26 mouse cellular contexts compared by ENCODE assay signal in the genomic region with DNA sequence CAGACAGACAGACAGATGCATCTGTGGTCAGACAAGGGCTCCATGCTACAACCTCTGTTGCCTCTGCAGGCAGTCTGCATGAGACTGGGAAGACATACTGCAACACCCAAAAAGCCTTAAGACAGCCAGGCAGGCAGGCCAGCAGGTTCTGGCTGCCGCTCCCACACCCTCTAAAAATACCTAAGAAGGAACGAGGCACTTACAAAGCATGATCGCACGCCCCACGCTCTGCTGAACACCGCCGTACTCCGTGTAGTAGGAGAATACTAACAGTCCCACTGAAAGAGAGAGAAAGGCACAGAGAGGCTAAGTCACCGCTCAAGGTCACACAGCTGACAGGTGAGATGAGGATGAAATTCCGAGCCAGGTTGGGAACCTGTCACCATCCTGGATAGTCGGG. TPM values are rescaled to one million over a fixed set of nuclear protein-coding genes. Genes with fewer than 3 reads are reported as not detected.
DNase-seq lines count a peak whose midpoint lies in the region.
"Had no signal": no experiment of that assay in that cellular context is flagged by ENCODE, and none has a peak within 500 bp of the region (broad histone marks: within the 10 kb centered on the region; RNA-seq: fewer than 3 reads in every experiment).

No protein-coding gene starts in this region.

- H3K27me3 ChIP-seq in forebrain, embryonic 10.5 days (ENCODE audit: poor library complexity, severe bottlenecking) = peaks cover 39% of the 10 kb centered on the region
- H3K27me3 ChIP-seq: forebrain, embryonic 15.5 days had no signal

- no peak overlapping the region for H3K4me3 ChIP-seq in forebrain, embryonic 10.5 days
- H3K4me3 ChIP-seq: embryonic facial prominence, embryonic 12.5 days; forebrain, embryonic 15.5 days; gastrocnemius, adult 2 months; intestine, embryonic 15.5 days; layer of hippocampus, adult 2 months; limb, embryonic 12.5 days; midbrain, embryonic 12.5 days had no signal

- DNase-seq in left cerebral cortex, adult 18-20 months (ENCODE audit: low spot score in 2 of 2) = peak; percentile 54 to 72
- no peak for DNase-seq in left cerebral cortex, adult 11 months (ENCODE audit: low spot score)
- peak; percentile 34 for DNase-seq in ZHBTc4 (ENCODE audit: low read depth, low spot score)
- peak; percentile 51 to 73 for DNase-seq in left cerebral cortex, adult 9 months (ENCODE audit: low spot score in 2 of 2)
- peak; percentile 61 for DNase-seq in right cerebral cortex, postnatal 14 days
- no peak for DNase-seq in kidney, adult 9 months
- DNase-seq in thymus, postnatal 0 days (ENCODE audit: low spot score) = no peak
- no peak for DNase-seq in forebrain, embryonic 10.5 days (ENCODE audit: extremely low spot score, low spot score)
- DNase-seq: adrenal gland, postnatal 10 days; B cell, adult 2 months; cerebellum, adult 11 months; cerebellum, adult 9-11 months; gastrocnemius, adult 2 months; heart, postnatal 4 days; kidney, adult 8-10 months; kidney, postnatal 25 days; lung, adult 2 months; thymus, postnatal 14 days had no signal

- WGBS in forebrain, embryonic 10.5 days = 91% methylated on average over 11 of the region's 11 CpGs

- H3K27ac ChIP-seq in forebrain, embryonic 10.5 days = no peak overlapping the region
- H3K27ac ChIP-seq: embryonic facial prominence, embryonic 12.5 days; forebrain, embryonic 15.5 days; gastrocnemius, adult 2 months; intestine, embryonic 15.5 days; layer of hippocampus, adult 2 months; limb, embryonic 12.5 days; midbrain, embryonic 12.5 days; stomach, postnatal 0 days had no signal

- H3K4me1 ChIP-seq in forebrain, embryonic 10.5 days = peaks cover 39% of the 10 kb centered on the region

- H3K36me3 ChIP-seq in forebrain, embryonic 10.5 days (replicated peaks) = peaks cover 4% of the 10 kb centered on the region; the same call in 1 of the 2 replicates
- H3K36me3 ChIP-seq: embryonic facial prominence, embryonic 12.5 days; forebrain, embryonic 15.5 days; intestine, embryonic 15.5 days; limb, embryonic 12.5 days had no signal

- no peaks in the 10 kb centered on the region for H3K9me3 ChIP-seq in forebrain, embryonic 10.5 days
- H3K9me3 ChIP-seq: embryonic facial prominence, embryonic 12.5 days; forebrain, embryonic 15.5 days; intestine, embryonic 15.5 days; limb, embryonic 12.5 days; midbrain, embryonic 12.5 days had no signal

RNA-seq across cellular contexts. Expression of gene Cux2, which starts 6.3 kb away (rescaled TPM):
- 100 to 1,000 TPM; 192 to 210 TPM for total RNA-seq in left cerebral cortex, adult 18-20 months (2021)
- polyA plus RNA-seq in thymus, postnatal 0 days (2015; fragmentation: Nextera tagmentation; extraction: Ambion mirVana) = 0.14 and 0.17 TPM in 2 replicates
- polyA plus RNA-seq in forebrain, embryonic 10.5 days (2016; fragmentation: Nextera tagmentation; extraction: Ambion mirVana) = 5.0 and 6.5 TPM in 2 replicates

RNA-seq across cellular contexts. Expression of gene Myl2, which starts 57.2 kb away (rescaled TPM):
- total RNA-seq in left cerebral cortex, adult 18-20 months (2021) = 1 to 10 TPM; 1.3 to 2.0 TPM
- polyA plus RNA-seq in thymus, postnatal 0 days (2015; fragmentation: Nextera tagmentation; extraction: Ambion mirVana) = 1.3 and 1.7 TPM in 2 replicates
- polyA plus RNA-seq in forebrain, embryonic 10.5 days (2016; fragmentation: Nextera tagmentation; extraction: Ambion mirVana) = not detected in 2 replicates
- total RNA-seq: CH12.LX had no signal

Comparison
In these comparisons a context has a peak if more than half of its experiments do, and no peak if none do; other contexts are left out.
1. DNase-seq: peak in left cerebral cortex, adult 18-20 months (2 of 2), ZHBTc4 (single experiment), left cerebral cortex, adult 9 months (2 of 2) and right cerebral cortex, postnatal 14 days (single experiment); none in left cerebral cortex, adult 11 months (single experiment), kidney, adult 9 months (single experiment), thymus, postnatal 0 days (single experiment) and forebrain, embryonic 10.5 days (single experiment).